Mouse (Mus musculus) bone marrow macrophage, adult 2 months (primary cell): ENCODE data around the gene Dpm1.

ENCODE experiments used
- CTCF ChIP-seq: IDR thresholded peaks from 2 replicates; pipeline ENCODE4 v1.5.1; 2012; ENCODE audit warnings: low read depth, mild to moderate bottlenecking, low read length, moderate library complexity
- POLR2A ChIP-seq: IDR thresholded peaks from 2 replicates; pipeline ENCODE4 v1.6.1; 2012; ENCODE audit warnings: mild to moderate bottlenecking, low read depth, low read length, borderline replicate concordance

DNA sequence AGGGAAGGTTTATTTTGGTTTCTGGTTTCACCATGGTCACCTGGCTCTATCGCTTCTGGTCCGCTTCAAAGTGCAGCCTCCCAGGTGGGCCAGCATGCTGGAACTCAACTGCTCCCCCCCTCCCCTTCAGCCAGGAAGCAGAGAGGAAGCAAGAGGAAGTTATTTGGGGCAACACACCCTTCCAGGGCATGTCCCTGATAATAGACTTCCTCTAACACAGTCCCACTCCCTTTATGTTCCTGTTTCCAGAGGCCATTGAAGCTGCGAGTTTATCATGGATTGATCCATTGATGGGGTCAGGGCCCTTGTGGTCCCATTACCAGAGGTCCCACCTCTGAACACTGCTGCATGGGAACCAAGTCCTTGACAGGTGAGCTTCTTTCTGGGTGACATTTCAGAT, 29.7 kb upstream of the Dpm1 start:
- no peak for TF ChIP-seq CTCF
- no peak for TF ChIP-seq POLR2A
